Mouse (Mus musculus): ENCODE measurements around the gene Cramp1l. TPM values are rescaled to one million over a fixed set of nuclear protein-coding genes. Genes with fewer than 3 reads are reported as not detected.
A peak's percentile ranks its signal among the peaks of the same experiment; 100 is the strongest.

Cramp1l gene
- polyA plus RNA-seq, 1 experiment from 2014 or later, result 11.8 TPM

GRCm38 (mm10) chr17:25044879-25045278 lies 29.3 kb upstream of the Cramp1l start:
- WGBS, result 53% methylated on average over 7 of the region's 7 CpGs
- Histone ChIP-seq H3K27me3 (replicated peaks; ENCODE audit: control insufficient read depth, insufficient read depth, low read length) (no peaks in the 10 kb centered on the region), H3K4me3 (ENCODE audit: low read depth, low read length) (no peak overlapping the region)

GRCm38 (mm10) chr17:25036183-25036582 lies 20.6 kb upstream of the Cramp1l start:
- no peak overlapping the region for H3K9ac ChIP-seq (ENCODE audit: low read depth, low read length)
- H3K36me3 ChIP-seq (ENCODE audit: control insufficient read depth, insufficient read depth, low read length), result peaks cover 3% of the 10 kb centered on the region; the same call in 1 of the 2 replicates
- DNase-seq (ENCODE audit: low spot score) (no peak), ATAC-seq (replicated peaks; ENCODE audit: low FRiP score) (no peak)
- no peaks in the 10 kb centered on the region for H3K27me3 ChIP-seq (replicated peaks; ENCODE audit: control insufficient read depth, insufficient read depth, low read length)
- no peak overlapping the region for H3K27ac ChIP-seq (ENCODE audit: low read depth, low read length)
- 60% methylated on average over 4 of the region's 4 CpGs for WGBS
- H3K9me3 ChIP-seq (ENCODE audit: control insufficient read depth, low read length), result no peaks in the 10 kb centered on the region
- no peak overlapping the region for H3K4me3 ChIP-seq (ENCODE audit: low read depth, low read length)
- H3K4me2 ChIP-seq, result no peak overlapping the region
- no peaks in the 10 kb centered on the region for H3K4me1 ChIP-seq (replicated peaks; ENCODE audit: control insufficient read depth, insufficient read depth, low read length)

More at GRCm38 (mm10) chr17:25044879-25045278, 29.3 kb upstream of the Cramp1l start:
- Histone ChIP-seq H3K36me3 (ENCODE audit: control insufficient read depth, insufficient read depth, low read length) (no peaks in the 10 kb centered on the region), H3K4me1 (replicated peaks; ENCODE audit: control insufficient read depth, insufficient read depth, low read length) (no peaks in the 10 kb centered on the region; the same call in 1 of the 2 replicates), H3K9ac (ENCODE audit: low read depth, low read length) (no peak overlapping the region), H3K4me2 (no peak overlapping the region), H3K27ac (ENCODE audit: low read depth, low read length) (no peak overlapping the region), H3K9me3 (ENCODE audit: control insufficient read depth, low read length) (no peaks in the 10 kb centered on the region)
- ATAC-seq (replicated peaks; ENCODE audit: low FRiP score) (no peak), DNase-seq (ENCODE audit: low spot score) (no peak)

- DNase-seq (ENCODE audit: low spot score) (peak; percentile 78), ATAC-seq (replicated peaks; ENCODE audit: low FRiP score) (peak; percentile 87)
- H3K4me2 ChIP-seq, result peak overlapping the region; percentile 84
- no peaks in the 10 kb centered on the region for H3K27me3 ChIP-seq (replicated peaks; ENCODE audit: control insufficient read depth, insufficient read depth, low read length)
- under 1% methylated on average over 55 of the region's 55 CpGs for WGBS
- peaks cover 7% of the 10 kb centered on the region for H3K4me1 ChIP-seq (replicated peaks; ENCODE audit: control insufficient read depth, insufficient read depth, low read length)
- H3K4me3 ChIP-seq (ENCODE audit: low read depth, low read length), result peak overlapping the region; percentile 96
- peak overlapping the region; percentile 69 for H3K9ac ChIP-seq (ENCODE audit: low read depth, low read length)
- H3K27ac ChIP-seq (ENCODE audit: low read depth, low read length), result peak overlapping the region; percentile 79
- H3K9me3 ChIP-seq (ENCODE audit: control insufficient read depth, low read length), result no peaks in the 10 kb centered on the region
- H3K36me3 ChIP-seq (ENCODE audit: control insufficient read depth, insufficient read depth, low read length), result peaks cover 7% of the 10 kb centered on the region; the same call in 1 of the 2 replicates
Observed at GRCm38 (mm10) chr17:25016292-25017132, 924 bp upstream of the Cramp1l start.

GRCm38 (mm10) chr17:25014841-25015570 lies 582 bp downstream of the Cramp1l start:
- Histone ChIP-seq H3K9ac (ENCODE audit: low read depth, low read length) (peak overlapping the region; percentile 97), H3K27ac (ENCODE audit: low read depth, low read length) (peak overlapping the region; percentile 89), H3K36me3 (ENCODE audit: control insufficient read depth, insufficient read depth, low read length) (peaks cover 9% of the 10 kb centered on the region; the same call in 1 of the 2 replicates), H3K9me3 (ENCODE audit: control insufficient read depth, low read length) (no peaks in the 10 kb centered on the region), H3K4me3 (ENCODE audit: low read depth, low read length) (peak overlapping the region; percentile 96), H3K27me3 (replicated peaks; ENCODE audit: control insufficient read depth, insufficient read depth, low read length) (no peaks in the 10 kb centered on the region), H3K4me2 (peak overlapping the region; percentile 68), H3K4me1 (replicated peaks; ENCODE audit: control insufficient read depth, insufficient read depth, low read length) (peaks cover 7% of the 10 kb centered on the region)
- no peak for ATAC-seq (replicated peaks; ENCODE audit: low FRiP score)
- under 1% methylated on average over 39 of the region's 39 CpGs for WGBS
- DNase-seq (ENCODE audit: low spot score), result peak; percentile 58

GRCm38 (mm10) chr17:25013606-25014501 lies 1.7 kb downstream of the Cramp1l start:
- no peaks in the 10 kb centered on the region for H3K27me3 ChIP-seq (replicated peaks; ENCODE audit: control insufficient read depth, insufficient read depth, low read length)
- H3K9ac ChIP-seq (ENCODE audit: low read depth, low read length), result peak overlapping the region; percentile 97
- peak overlapping the region; percentile 96 for H3K4me3 ChIP-seq (ENCODE audit: low read depth, low read length)
- H3K36me3 ChIP-seq (ENCODE audit: control insufficient read depth, insufficient read depth, low read length), result peaks cover 6% of the 10 kb centered on the region; the same call in 1 of the 2 replicates
- DNase-seq (ENCODE audit: low spot score), result peak; percentile 75
- H3K27ac ChIP-seq (ENCODE audit: low read depth, low read length), result peak overlapping the region; percentile 88
- no peak for ATAC-seq (replicated peaks; ENCODE audit: low FRiP score)
- H3K4me1 ChIP-seq (replicated peaks; ENCODE audit: control insufficient read depth, insufficient read depth, low read length), result peaks cover 7% of the 10 kb centered on the region
- WGBS, result under 1% methylated on average over 81 of the region's 81 CpGs
- peak overlapping the region; percentile 68 for H3K4me2 ChIP-seq
- no peaks in the 10 kb centered on the region for H3K9me3 ChIP-seq (ENCODE audit: control insufficient read depth, low read length)

GRCm38 (mm10) chr17:25007480-25007879 lies 8.1 kb downstream of the Cramp1l start:
- Histone ChIP-seq H3K4me1 (replicated peaks; ENCODE audit: control insufficient read depth, insufficient read depth, low read length) (no peaks in the 10 kb centered on the region), H3K27me3 (replicated peaks; ENCODE audit: control insufficient read depth, insufficient read depth, low read length) (no peaks in the 10 kb centered on the region), H3K9ac (ENCODE audit: low read depth, low read length) (no peak overlapping the region), H3K4me3 (ENCODE audit: low read depth, low read length) (no peak overlapping the region), H3K36me3 (ENCODE audit: control insufficient read depth, insufficient read depth, low read length) (peaks cover 33% of the 10 kb centered on the region; the same call in 1 of the 2 replicates), H3K4me2 (no peak overlapping the region), H3K9me3 (ENCODE audit: control insufficient read depth, low read length) (no peaks in the 10 kb centered on the region), H3K27ac (ENCODE audit: low read depth, low read length) (no peak overlapping the region)
- ATAC-seq (replicated peaks; ENCODE audit: low FRiP score) (no peak), DNase-seq (ENCODE audit: low spot score) (no peak)

- Histone ChIP-seq H3K4me2 (no peak overlapping the region), H3K9ac (ENCODE audit: low read depth, low read length) (no peak overlapping the region), H3K36me3 (ENCODE audit: control insufficient read depth, insufficient read depth, low read length) (peaks cover 32% of the 10 kb centered on the region; the same call in 1 of the 2 replicates), H3K9me3 (ENCODE audit: control insufficient read depth, low read length) (no peaks in the 10 kb centered on the region), H3K4me3 (ENCODE audit: low read depth, low read length) (no peak overlapping the region), H3K27me3 (replicated peaks; ENCODE audit: control insufficient read depth, insufficient read depth, low read length) (no peaks in the 10 kb centered on the region), H3K27ac (ENCODE audit: low read depth, low read length) (no peak overlapping the region), H3K4me1 (replicated peaks; ENCODE audit: control insufficient read depth, insufficient read depth, low read length) (no peaks in the 10 kb centered on the region)
- ATAC-seq (replicated peaks; ENCODE audit: low FRiP score) (no peak), DNase-seq (ENCODE audit: low spot score) (no peak)
- WGBS, result 95% methylated on average over 3 of the region's 3 CpGs
Observed at GRCm38 (mm10) chr17:25005102-25005501, 10.5 kb downstream of the Cramp1l start.

- H3K36me3 ChIP-seq (ENCODE audit: control insufficient read depth, insufficient read depth, low read length), result peaks cover 66% of the 10 kb centered on the region
- H3K9me3 ChIP-seq (ENCODE audit: control insufficient read depth, low read length), result no peaks in the 10 kb centered on the region
- ATAC-seq (replicated peaks; ENCODE audit: low FRiP score), result no peak
- H3K27me3 ChIP-seq (replicated peaks; ENCODE audit: control insufficient read depth, insufficient read depth, low read length), result no peaks in the 10 kb centered on the region
- H3K4me1 ChIP-seq (replicated peaks; ENCODE audit: control insufficient read depth, insufficient read depth, low read length), result no peaks in the 10 kb centered on the region
- no peak overlapping the region for H3K4me3 ChIP-seq (ENCODE audit: low read depth, low read length)
- no peak overlapping the region for H3K4me2 ChIP-seq
- WGBS, result 90% methylated on average over 6 of the region's 6 CpGs
- H3K9ac ChIP-seq (ENCODE audit: low read depth, low read length), result no peak overlapping the region
- no peak overlapping the region for H3K27ac ChIP-seq (ENCODE audit: low read depth, low read length)
- no peak for DNase-seq (ENCODE audit: low spot score)
Observed at GRCm38 (mm10) chr17:24994721-24995120, 20.9 kb downstream of the Cramp1l start.

Measured in liver, embryonic 11.5 days (tissue).